Mouse (Mus musculus) spleen, embryonic (tissue): ENCODE results near the gene Rasa4.

Experiments
- CTCF ChIA-PET: fragments of 350-600 bp; sonication (Branson Sonifier 250); formaldehyde crosslinking; loops from one replicate; lab custom pipeline; 2022; lab: Charles Lee

Rasa4 gene

GRCm38 (mm10) chr5:136066404-136067148, 17.1 kb upstream of the Rasa4 start:
- CTCF ChIA-PET = interaction anchor here (0.9 kb wide), 1 partner anchor 67 kb away, joined by 3 read pairs; no protein-coding TSS in a partner anchor

GRCm38 (mm10) chr5:136069411-136069810, 14.3 kb upstream of the Rasa4 start:
- CTCF ChIA-PET = no interaction called here

GRCm38 (mm10) chr5:136073051-136073450, 10.7 kb upstream of the Rasa4 start:
- CTCF ChIA-PET = no interaction called here

GRCm38 (mm10) chr5:136073526-136073925, 10.2 kb upstream of the Rasa4 start:
- CTCF ChIA-PET = no interaction called here

GRCm38 (mm10) chr5:136075076-136075475, 8.6 kb upstream of the Rasa4 start:
- CTCF ChIA-PET = interaction anchor here (0.7 to 0.8 kb wide), 2 partner anchors 104 to 1049 kb away, joined by 3 to 8 read pairs; no protein-coding TSS in a partner anchor

GRCm38 (mm10) chr5:136076284-136076683, 7.4 kb upstream of the Rasa4 start:
- CTCF ChIA-PET = no interaction called here

GRCm38 (mm10) chr5:136077001-136077550, 6.6 kb upstream of the Rasa4 start:
- CTCF ChIA-PET = interaction anchor here (0.7 kb wide), 1 partner anchor 31 kb away, joined by 4 read pairs; no protein-coding TSS in a partner anchor

- CTCF ChIA-PET = interaction anchor here (0.7 kb wide), 1 partner anchor 32 kb away, joined by 4 read pairs; no protein-coding TSS in a partner anchor
Observed at GRCm38 (mm10) chr5:136078136-136078535, 5.6 kb upstream of the Rasa4 start.

GRCm38 (mm10) chr5:136082345-136082744, 1.4 kb upstream of the Rasa4 start:
- CTCF ChIA-PET = interaction anchor here (1.1 kb wide), 1 partner anchor 53 kb away, joined by 3 read pairs; no protein-coding TSS in a partner anchor

GRCm38 (mm10) chr5:136084144-136084881, 597 bp downstream of the Rasa4 start:
- CTCF ChIA-PET = interaction anchor here (0.7 to 1.1 kb wide), 2 partner anchors 10 to 26 kb away, joined by 3 to 4 read pairs; no protein-coding TSS in a partner anchor

GRCm38 (mm10) chr5:136084891-136085651, 1.4 kb downstream of the Rasa4 start:
- CTCF ChIA-PET = interaction anchor here (0.6 to 1.1 kb wide), 4 partner anchors 10 to 113 kb away, joined by 3 to 5 read pairs (median 4); no protein-coding TSS in a partner anchor

- CTCF ChIA-PET = interaction anchor here (0.5 kb wide), 1 partner anchor 101 kb away, joined by 4 read pairs; no protein-coding TSS in a partner anchor
Observed at GRCm38 (mm10) chr5:136086290-136086689, 2.6 kb downstream of the Rasa4 start.

- CTCF ChIA-PET = interaction anchor here (0.6 kb wide), 1 partner anchor 536 kb away, joined by 5 read pairs; no protein-coding TSS in a partner anchor
Observed at GRCm38 (mm10) chr5:136088821-136089575, 5.3 kb downstream of the Rasa4 start.

GRCm38 (mm10) chr5:136091927-136092326, 8.2 kb downstream of the Rasa4 start:
- CTCF ChIA-PET = interaction anchor here (0.6 to 1.6 kb wide), 3 partner anchors 11 to 1627 kb away, joined by 3 to 7 read pairs (median 3); no protein-coding TSS in a partner anchor

- CTCF ChIA-PET = interaction anchor here (0.6 to 0.7 kb wide), 3 partner anchors 9 to 1845 kb away, joined by 3 to 4 read pairs (median 3); no protein-coding TSS in a partner anchor
Observed at GRCm38 (mm10) chr5:136094249-136095010, 10.7 kb downstream of the Rasa4 start.

GRCm38 (mm10) chr5:136095089-136095488, 11.4 kb downstream of the Rasa4 start:
- CTCF ChIA-PET = interaction anchor here (0.6 to 0.7 kb wide), 3 partner anchors 10 to 1845 kb away, joined by 3 to 4 read pairs (median 3); no protein-coding TSS in a partner anchor

GRCm38 (mm10) chr5:136098536-136098935, 14.8 kb downstream of the Rasa4 start:
- CTCF ChIA-PET = no interaction called here

GRCm38 (mm10) chr5:136102099-136102820, 18.5 kb downstream of the Rasa4 start:
- CTCF ChIA-PET = interaction anchor here (0.6 to 2.0 kb wide), 5 partner anchors 11 to 1086 kb away, joined by 3 to 7 read pairs (median 4); partner anchors contain the start of gene Prkrip1
